Mouse (Mus musculus): ENCODE data around the gene Tgfb2. TPM values are rescaled to one million over a fixed set of nuclear protein-coding genes. Genes with fewer than 3 reads are reported as not detected.
A peak's percentile ranks its signal among the peaks of the same experiment; 100 is the strongest.

The Tgfb2 gene
- polyA plus RNA-seq, 1 experiment from 2014 or later: 39.7 TPM

- Histone ChIP-seq H3K4me3 (no peak overlapping the region), H3K9me3 (replicated peaks) (no peaks in the 10 kb centered on the region), H3K36me3 (peaks cover 24% of the 10 kb centered on the region), H3K27me3 (ENCODE audit: low read depth, poor library complexity, severe bottlenecking) (no peaks in the 10 kb centered on the region), H3K4me1 (peaks cover 25% of the 10 kb centered on the region; the same call in 1 of the 2 replicates), H3K27ac (no peak overlapping the region)
- no peak for DNase-seq (ENCODE audit: low spot score)
- 91% methylated on average over 7 of the region's 7 CpGs for WGBS
Measured at GRCm38 (mm10) chr1:186627451-186627995, 78.3 kb downstream of the Tgfb2 start.

DNA sequence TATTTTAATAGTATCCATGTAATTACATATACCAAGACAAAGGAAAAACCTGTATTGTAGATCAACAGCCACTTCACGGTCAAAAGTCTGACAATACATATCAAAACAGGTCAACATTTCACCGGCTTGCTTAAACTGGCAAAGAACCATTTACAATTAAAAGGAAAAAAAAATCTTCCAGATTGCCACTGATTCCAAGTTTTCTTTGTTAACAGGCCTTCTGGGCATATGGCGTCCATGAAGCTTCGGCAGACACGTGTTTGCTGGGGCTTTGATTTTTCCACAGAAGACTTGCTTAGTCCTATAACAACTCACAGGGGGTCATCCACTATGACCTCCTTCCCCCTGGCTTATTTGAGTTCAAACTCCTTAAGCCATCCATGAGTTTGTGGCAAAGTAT, 81.3 kb downstream of the Tgfb2 start:
- H3K27ac ChIP-seq: peak overlapping the region; percentile 39; the same call in 1 of the 2 replicates
- H3K4me3 ChIP-seq: no peak overlapping the region
- no peaks in the 10 kb centered on the region for H3K9me3 ChIP-seq (replicated peaks)
- peaks cover 12% of the 10 kb centered on the region for H3K36me3 ChIP-seq
- 64% methylated on average over 5 of the region's 5 CpGs for WGBS
- H3K4me1 ChIP-seq: peaks cover 15% of the 10 kb centered on the region; the same call in 1 of the 2 replicates
- H3K27me3 ChIP-seq (ENCODE audit: low read depth, poor library complexity, severe bottlenecking): no peaks in the 10 kb centered on the region
- DNase-seq (ENCODE audit: low spot score): no peak

GRCm38 (mm10) chr1:186621812-186622211, 84.0 kb downstream of the Tgfb2 start:
- peaks cover 15% of the 10 kb centered on the region; the same call in 1 of the 2 replicates for H3K4me1 ChIP-seq
- no peaks in the 10 kb centered on the region; the same call in 1 of the 2 replicates for H3K36me3 ChIP-seq
- DNase-seq (ENCODE audit: low spot score): no peak
- no peaks in the 10 kb centered on the region for H3K9me3 ChIP-seq (replicated peaks)
- 96% methylated on average over 3 of the region's 3 CpGs for WGBS
- H3K27ac ChIP-seq: no peak overlapping the region
- no peak overlapping the region for H3K4me3 ChIP-seq
- no peaks in the 10 kb centered on the region for H3K27me3 ChIP-seq (ENCODE audit: low read depth, poor library complexity, severe bottlenecking)

GRCm38 (mm10) chr1:186618285-186618684, 87.5 kb downstream of the Tgfb2 start:
- Histone ChIP-seq H3K36me3 (no peaks in the 10 kb centered on the region), H3K27me3 (ENCODE audit: low read depth, poor library complexity, severe bottlenecking) (no peaks in the 10 kb centered on the region), H3K27ac (no peak overlapping the region), H3K4me3 (no peak overlapping the region), H3K9me3 (replicated peaks) (no peaks in the 10 kb centered on the region), H3K4me1 (0 out of 2 replicates have a peak, but pooled peaks cover 2% of the 10 kb centered on the region)
- no peak for DNase-seq (ENCODE audit: low spot score)
- 87% methylated on average over 6 of the region's 6 CpGs for whole genome bisulfite sequencing

DNA sequence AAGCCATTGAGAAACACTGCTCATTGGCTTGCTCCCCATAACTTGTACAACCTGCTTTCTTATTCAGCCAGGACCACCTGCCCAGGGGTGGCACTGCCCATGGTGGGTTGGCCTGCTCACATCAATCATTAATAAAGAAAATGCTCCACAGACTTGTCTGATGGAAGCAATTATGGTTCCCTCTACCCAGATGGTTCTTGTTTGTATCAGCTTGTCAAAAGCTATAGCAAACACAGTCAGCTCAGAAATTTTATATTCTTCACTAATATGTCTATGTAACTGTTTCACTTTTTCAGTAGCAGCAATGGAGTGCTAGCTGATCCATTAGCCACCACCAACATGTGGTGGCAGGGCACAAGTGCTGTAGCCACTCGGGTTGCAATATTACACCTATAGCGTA, 94.4 kb downstream of the Tgfb2 start:
- 68% methylated on average over 2 of the region's 2 CpGs for WGBS
- DNase-seq (ENCODE audit: low spot score): no peak

DNA sequence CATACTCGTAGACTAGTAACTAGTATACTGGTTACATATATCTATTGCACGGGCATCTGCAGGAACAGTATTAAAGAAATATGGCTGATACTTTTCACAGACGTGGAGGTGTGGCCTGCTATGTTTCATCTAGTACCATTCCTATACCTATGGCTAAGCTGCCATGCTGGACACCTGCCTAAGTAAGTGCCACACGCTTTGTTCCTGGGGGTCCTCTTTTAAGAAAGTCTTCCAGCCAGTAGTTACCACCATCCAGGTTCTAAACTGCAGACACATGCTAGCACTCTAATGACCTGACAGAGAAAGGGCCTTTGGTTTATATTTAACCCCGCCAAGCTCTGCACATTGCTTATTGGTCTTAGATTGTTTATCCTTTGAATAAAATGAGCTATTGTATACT, 95.3 kb downstream of the Tgfb2 start:
- Histone ChIP-seq H3K9me3 (replicated peaks) (no peaks in the 10 kb centered on the region), H3K4me3 (no peak overlapping the region), H3K36me3 (no peaks in the 10 kb centered on the region), H3K27me3 (ENCODE audit: low read depth, poor library complexity, severe bottlenecking) (no peaks in the 10 kb centered on the region), H3K27ac (no peak overlapping the region), H3K4me1 (peaks cover 13% of the 10 kb centered on the region)
- DNase-seq (ENCODE audit: low spot score): no peak
- 95% methylated on average over 5 of the region's 5 CpGs for WGBS

More for the DNA sequence above, 94.4 kb downstream of the Tgfb2 start:
- peaks cover 13% of the 10 kb centered on the region for H3K4me1 ChIP-seq
- peak overlapping the region; percentile 3; the same call in 1 of the 2 replicates for H3K27ac ChIP-seq
- H3K27me3 ChIP-seq (ENCODE audit: low read depth, poor library complexity, severe bottlenecking): no peaks in the 10 kb centered on the region
- no peaks in the 10 kb centered on the region for H3K36me3 ChIP-seq
- H3K4me3 ChIP-seq: no peak overlapping the region
- H3K9me3 ChIP-seq (replicated peaks): no peaks in the 10 kb centered on the region

DNA sequence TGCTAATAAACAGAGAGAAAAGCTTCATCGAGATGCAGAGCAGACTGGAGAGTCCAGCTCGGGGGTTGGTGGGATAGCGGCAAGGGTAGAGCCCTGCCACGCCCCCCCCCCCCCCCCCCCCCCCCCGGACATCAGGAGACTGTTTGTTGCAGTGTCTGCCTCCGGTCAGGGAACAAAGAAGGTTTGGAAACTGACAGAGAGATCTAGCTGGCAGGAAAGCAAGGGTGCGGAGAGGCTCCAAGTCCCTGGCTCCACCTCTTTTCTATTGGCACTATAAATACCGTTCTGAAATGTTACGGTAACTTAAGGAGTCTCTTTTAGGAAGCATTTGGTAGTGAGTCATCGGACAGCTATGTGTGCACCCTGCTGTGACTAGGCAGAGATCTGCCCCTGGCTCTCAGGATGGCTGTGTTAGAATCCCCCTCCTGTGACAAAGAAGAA, 96.0 kb downstream of the Tgfb2 start:
- no peak overlapping the region for H3K4me3 ChIP-seq
- WGBS: 39% methylated on average over 9 of the region's 10 CpGs
- no peaks in the 10 kb centered on the region for H3K36me3 ChIP-seq
- H3K4me1 ChIP-seq: peaks cover 13% of the 10 kb centered on the region
- H3K9me3 ChIP-seq (replicated peaks): no peaks in the 10 kb centered on the region
- no peak for DNase-seq (ENCODE audit: low spot score)
- no peaks in the 10 kb centered on the region for H3K27me3 ChIP-seq (ENCODE audit: low read depth, poor library complexity, severe bottlenecking)
- H3K27ac ChIP-seq: 0 out of 2 replicates have a peak overlapping the region, but pooled peaks have one; percentile 2

DNA sequence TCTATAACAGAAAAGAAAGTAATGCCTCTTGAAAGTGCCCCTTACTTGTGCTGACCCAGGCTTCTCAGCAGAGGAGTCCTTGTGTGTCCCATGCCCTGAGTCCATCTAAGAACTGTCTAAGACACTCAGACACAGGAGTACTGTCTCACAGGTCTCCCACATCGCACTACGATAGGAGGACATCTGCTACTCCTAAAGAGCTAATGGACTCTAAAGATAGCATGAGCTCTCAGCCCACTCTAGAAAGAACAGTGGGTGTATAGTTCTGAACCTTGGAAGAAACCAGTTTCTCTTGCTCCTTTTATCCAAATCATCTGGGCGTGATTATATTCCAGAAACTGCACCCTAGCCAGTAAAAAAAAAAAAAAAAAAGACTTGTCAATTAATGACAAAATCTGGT, 97.7 kb downstream of the Tgfb2 start:
- H3K36me3 ChIP-seq: no peaks in the 10 kb centered on the region
- H3K4me1 ChIP-seq: peaks cover 13% of the 10 kb centered on the region
- no peak for DNase-seq (ENCODE audit: low spot score)
- no peaks in the 10 kb centered on the region for H3K9me3 ChIP-seq (replicated peaks)
- H3K27me3 ChIP-seq (ENCODE audit: low read depth, poor library complexity, severe bottlenecking): no peaks in the 10 kb centered on the region
- H3K4me3 ChIP-seq: no peak overlapping the region
- 90% methylated on average over 3 of the region's 3 CpGs for WGBS
- H3K27ac ChIP-seq: no peak overlapping the region

GRCm38 (mm10) chr1:186605635-186606034, 100.2 kb downstream of the Tgfb2 start:
- Histone ChIP-seq H3K4me3 (no peak overlapping the region), H3K27me3 (ENCODE audit: low read depth, poor library complexity, severe bottlenecking) (no peaks in the 10 kb centered on the region), H3K36me3 (no peaks in the 10 kb centered on the region), H3K9me3 (replicated peaks) (no peaks in the 10 kb centered on the region), H3K27ac (peak overlapping the region; percentile 36; the same call in 1 of the 2 replicates), H3K4me1 (peaks cover 25% of the 10 kb centered on the region)
- DNase-seq (ENCODE audit: low spot score): no peak
- WGBS: 72% methylated on average over 2 of the region's 2 CpGs

GRCm38 (mm10) chr1:186604124-186604523, 101.7 kb downstream of the Tgfb2 start:
- 93% methylated on average over 5 of the region's 5 CpGs for WGBS

DNA sequence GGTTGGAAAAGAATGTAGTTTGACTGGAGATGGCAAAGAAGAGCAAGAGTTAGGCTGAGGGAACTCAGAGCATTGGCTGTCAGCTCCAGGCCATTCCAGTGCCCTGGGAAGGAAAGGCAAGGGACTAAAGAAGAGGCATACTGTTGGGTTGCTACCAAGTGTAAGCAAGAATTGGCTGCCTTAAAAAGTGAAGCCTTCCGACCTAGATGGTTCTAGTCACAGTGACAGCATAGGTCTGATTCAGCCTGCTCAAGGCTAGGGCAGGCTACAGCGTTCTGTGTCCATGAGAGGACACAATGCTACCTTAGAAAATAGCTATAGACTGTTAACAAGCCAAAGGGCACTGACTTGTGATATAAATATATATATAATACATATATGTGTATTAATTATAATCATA, 117.6 kb downstream of the Tgfb2 start:
- no peak for DNase-seq (ENCODE audit: low spot score)
- H3K27me3 ChIP-seq (ENCODE audit: low read depth, poor library complexity, severe bottlenecking): no peaks in the 10 kb centered on the region
- H3K4me3 ChIP-seq: no peak overlapping the region
- H3K4me1 ChIP-seq: peaks cover 8% of the 10 kb centered on the region
- no peaks in the 10 kb centered on the region for H3K9me3 ChIP-seq (replicated peaks)
- WGBS: 91% methylated on average over 2 of the region's 2 CpGs
- H3K36me3 ChIP-seq: no peaks in the 10 kb centered on the region
- no peak overlapping the region for H3K27ac ChIP-seq

More at GRCm38 (mm10) chr1:186604124-186604523, 101.7 kb downstream of the Tgfb2 start:
- H3K27ac ChIP-seq: no peak overlapping the region
- H3K36me3 ChIP-seq: no peaks in the 10 kb centered on the region
- DNase-seq (ENCODE audit: low spot score): no peak
- H3K27me3 ChIP-seq (ENCODE audit: low read depth, poor library complexity, severe bottlenecking): no peaks in the 10 kb centered on the region
- H3K4me1 ChIP-seq: peaks cover 20% of the 10 kb centered on the region
- H3K9me3 ChIP-seq (replicated peaks): no peaks in the 10 kb centered on the region
- H3K4me3 ChIP-seq: no peak overlapping the region

- no peaks in the 10 kb centered on the region for H3K9me3 ChIP-seq (replicated peaks)
- H3K36me3 ChIP-seq: no peaks in the 10 kb centered on the region
- no peak for DNase-seq (ENCODE audit: low spot score)
- 88% methylated on average over 8 of the region's 8 CpGs for WGBS
- H3K27ac ChIP-seq: no peak overlapping the region
- peaks cover 8% of the 10 kb centered on the region for H3K4me1 ChIP-seq
- no peak overlapping the region for H3K4me3 ChIP-seq
- no peaks in the 10 kb centered on the region for H3K27me3 ChIP-seq (ENCODE audit: low read depth, poor library complexity, severe bottlenecking)
Measured at GRCm38 (mm10) chr1:186587065-186587804, 118.6 kb downstream of the Tgfb2 start.

DNA sequence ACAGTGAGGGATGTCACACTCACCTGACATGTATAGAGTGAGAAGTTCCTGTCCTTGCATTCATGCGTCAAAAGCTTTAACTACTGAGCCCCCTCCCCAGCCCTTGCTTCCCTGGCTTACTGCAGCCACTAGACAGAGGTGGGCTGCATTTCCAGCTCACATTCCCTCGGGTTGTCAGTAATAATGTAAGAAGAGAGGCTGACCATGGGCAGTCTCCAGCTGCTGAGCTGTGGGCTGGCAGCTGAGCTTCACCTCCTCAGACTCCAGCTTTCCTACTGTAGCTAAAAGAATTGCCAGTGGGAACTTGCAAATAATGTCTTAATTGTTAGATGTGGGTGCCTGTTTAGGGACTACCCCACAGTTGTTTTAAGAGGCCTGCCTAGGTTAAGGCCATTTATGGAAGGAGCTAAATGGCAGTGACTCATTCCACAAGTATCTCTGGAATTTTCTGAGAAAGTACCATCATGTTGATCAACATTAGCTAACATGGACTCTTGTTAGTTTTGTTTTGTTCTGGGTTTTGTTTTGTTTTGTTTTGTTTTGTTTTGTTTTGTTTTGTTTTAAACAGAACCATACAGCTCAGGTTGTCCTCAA, 120.1 kb downstream of the Tgfb2 start:
- Histone ChIP-seq H3K36me3 (no peaks in the 10 kb centered on the region), H3K4me3 (no peak overlapping the region), H3K4me1 (peaks cover 8% of the 10 kb centered on the region), H3K27ac (peak overlapping the region; percentile 26; the same call in 1 of the 2 replicates), H3K27me3 (ENCODE audit: low read depth, poor library complexity, severe bottlenecking) (no peaks in the 10 kb centered on the region), H3K9me3 (replicated peaks) (no peaks in the 10 kb centered on the region)
- no peak for DNase-seq (ENCODE audit: low spot score)
- WGBS: 58% methylated on average over 2 of the region's 2 CpGs

All from limb, embryonic 10.5 days (tissue).